Mouse (Mus musculus) forebrain, embryonic 16.5 days (tissue): ENCODE data around the gene Akr1c13. TPM values are rescaled to one million over a fixed set of nuclear protein-coding genes. Genes with fewer than 3 reads are reported as not detected.
"Not testable (repeated sequence)": the region's sequence is repeated elsewhere in the genome, so short reads cannot be mapped to it uniquely, and the experiment has no call there.

Experiments
- ATAC-seq: fragments of 200-750 bp; cut with Nextera tagmentation; 2 replicates; pipeline ENCODE4 v1.8.0; 2017; ENCODE audit warnings: mild to moderate bottlenecking, moderate library complexity
- H3K27ac ChIP-seq: fragments of 300-500 bp; sonication (generic); 2 replicates; pipeline ENCODE4 v1.5.1; 2014; ENCODE audit warnings: low read length, control low read depth
- H3K27me3 ChIP-seq: fragments of 300-500 bp; sonication (generic); replicated peaks from 2 replicates; pipeline ENCODE4 v1.6.1; 2014; ENCODE audit warnings: low read length; ENCODE audit not compliant: control insufficient read depth, insufficient read depth
- H3K36me3 ChIP-seq: fragments of 300-500 bp; sonication (generic); 2 replicates; pipeline ENCODE4 v1.6.1; 2014; ENCODE audit not compliant: control insufficient read depth, insufficient read depth
- H3K4me1 ChIP-seq: fragments of 300-500 bp; sonication (generic); replicated peaks from 2 replicates; pipeline ENCODE4 v1.6.1; 2014; ENCODE audit warnings: low read length; ENCODE audit not compliant: control insufficient read depth, insufficient read depth
- H3K4me2 ChIP-seq: fragments of 300-500 bp; sonication (generic); 2 replicates; pipeline ENCODE4 v1.6.1; 2014; ENCODE audit warnings: mild to moderate bottlenecking, low read length, control low read depth
- H3K4me3 ChIP-seq: fragments of 300-500 bp; sonication (generic); replicated peaks from 2 replicates; pipeline ENCODE4 v1.5.1; 2014; ENCODE audit warnings: mild to moderate bottlenecking, low read length, control low read depth
- H3K9ac ChIP-seq: fragments of 300-500 bp; sonication (generic); replicated peaks from 2 replicates; pipeline ENCODE4 v1.6.1; 2014; ENCODE audit warnings: low read depth, low read length, control low read depth
- H3K9me3 ChIP-seq: fragments of 300-500 bp; sonication (generic); 2 replicates; pipeline ENCODE4 v1.6.1; 2016; ENCODE audit warnings: low read length; ENCODE audit not compliant: control insufficient read depth
- WGBS: fragments of 180-500 bp; shearing (Covaris S2); extraction: QIAGEN DNeasy Blood & Tissue Kit; methylation state at CpG from one replicate; pipeline ENCODE4 v1.1.7; 2014; 5-methylcytosine and 5-hydroxymethylcytosine counted together
- polyA plus RNA-seq: library from polyadenylated mRNA; unstranded; fragments of >200 nt; fragmentation: Nextera tagmentation; extraction: Ambion mirVana; gene quantifications from 2 replicates; pipeline ENCODE4 v1.2.1, GENCODE M21; 2015

Akr1c13 gene
- polyA plus RNA-seq, 1 experiment from 2014 or later: 3.1 TPM

DNA sequence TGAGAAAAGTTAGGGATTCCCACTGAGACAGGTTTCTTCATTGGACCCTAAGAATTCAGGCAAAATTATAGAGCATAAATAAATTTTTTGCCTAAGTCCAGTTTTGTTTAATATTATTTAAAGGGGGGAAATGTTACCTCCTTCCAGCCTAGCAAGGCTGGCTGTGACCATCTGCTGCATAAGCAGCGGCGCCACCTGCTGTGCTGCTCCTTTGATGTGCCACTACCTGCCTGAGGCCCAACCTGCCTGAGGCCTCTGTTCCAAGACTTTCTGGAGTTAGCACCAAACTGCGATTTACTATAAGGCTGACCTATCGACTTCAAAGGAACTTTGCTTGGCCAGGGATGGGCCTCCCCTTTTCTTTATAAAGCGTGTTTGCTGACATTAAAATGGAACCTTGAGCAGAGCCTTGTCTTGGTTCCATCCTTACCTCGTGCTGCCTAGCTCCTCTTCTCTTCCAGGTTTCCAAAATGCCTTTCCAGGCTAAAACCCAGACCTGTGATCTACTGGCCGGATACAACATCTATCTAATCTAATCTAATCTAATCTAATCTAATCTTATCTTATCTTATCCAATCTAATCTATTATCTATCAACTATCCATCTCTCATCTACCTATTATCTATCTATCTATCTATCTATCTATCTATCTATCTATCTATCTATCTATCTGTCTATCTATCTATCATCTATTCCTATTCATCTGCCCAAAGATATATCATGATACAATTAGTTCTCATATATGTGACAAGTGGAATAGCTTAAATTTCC is 4.1 kb upstream of the Akr1c13 start:
- H3K27ac ChIP-seq, H3K4me1 ChIP-seq, ATAC-seq, H3K9ac ChIP-seq, H3K27me3 ChIP-seq, H3K9me3 ChIP-seq, H3K4me3 ChIP-seq, H3K36me3 ChIP-seq, H3K4me2 ChIP-seq: not testable (repeated sequence)
- WGBS: 81% methylated on average over 7 of the region's 7 CpGs

GRCm38 (mm10) chr13:4188174-4188573 is 2.8 kb upstream of the Akr1c13 start:
- Histone ChIP-seq H3K9ac (no peak overlapping the region), H3K4me1 (no peaks in the 10 kb centered on the region), H3K9me3 (no peaks in the 10 kb centered on the region), H3K27ac (no peak overlapping the region), H3K4me2 (no peak overlapping the region), H3K36me3 (no peaks in the 10 kb centered on the region), H3K27me3 (no peaks in the 10 kb centered on the region), H3K4me3 (no peak overlapping the region)
- WGBS: 76% methylated on average over 2 of the region's 2 CpGs
- ATAC-seq: no peak

GRCm38 (mm10) chr13:4192511-4192910 is 1.6 kb downstream of the Akr1c13 start:
- H3K9ac ChIP-seq: no peak overlapping the region
- no peak overlapping the region for H3K27ac ChIP-seq
- 75% methylated on average over 3 of the region's 3 CpGs for WGBS
- no peaks in the 10 kb centered on the region for H3K4me1 ChIP-seq
- no peaks in the 10 kb centered on the region for H3K9me3 ChIP-seq
- H3K4me3 ChIP-seq: no peak overlapping the region
- no peak overlapping the region for H3K4me2 ChIP-seq
- no peaks in the 10 kb centered on the region for H3K36me3 ChIP-seq
- no peaks in the 10 kb centered on the region for H3K27me3 ChIP-seq
- no peak for ATAC-seq

- H3K27me3 ChIP-seq: no peaks in the 10 kb centered on the region
- no peak overlapping the region for H3K9ac ChIP-seq
- no peaks in the 10 kb centered on the region for H3K4me1 ChIP-seq
- 36% methylated on average over 1 of the region's 1 CpGs for WGBS
- no peak overlapping the region for H3K4me3 ChIP-seq
- no peak overlapping the region for H3K4me2 ChIP-seq
- no peak overlapping the region for H3K27ac ChIP-seq
- H3K9me3 ChIP-seq: no peaks in the 10 kb centered on the region
- no peaks in the 10 kb centered on the region for H3K36me3 ChIP-seq
- no peak for ATAC-seq
Observed at GRCm38 (mm10) chr13:4206147-4206903, 15.4 kb downstream of the Akr1c13 start.

- no peak for ATAC-seq
- no peaks in the 10 kb centered on the region for H3K27me3 ChIP-seq
- no peak overlapping the region for H3K27ac ChIP-seq
- H3K9me3 ChIP-seq: no peaks in the 10 kb centered on the region
- H3K4me2 ChIP-seq: no peak overlapping the region
- 71% methylated on average over 17 of the region's 20 CpGs for WGBS
- H3K4me1 ChIP-seq: no peaks in the 10 kb centered on the region
- H3K9ac ChIP-seq: no peak overlapping the region
- H3K36me3 ChIP-seq: no peaks in the 10 kb centered on the region
- H3K4me3 ChIP-seq: no peak overlapping the region
Observed at GRCm38 (mm10) chr13:4211560-4212299, 20.8 kb downstream of the Akr1c13 start.

GRCm38 (mm10) chr13:4212309-4212708 is 21.4 kb downstream of the Akr1c13 start:
- no peaks in the 10 kb centered on the region for H3K27me3 ChIP-seq
- H3K4me2 ChIP-seq: no peak overlapping the region
- H3K4me3 ChIP-seq: no peak overlapping the region
- no peaks in the 10 kb centered on the region for H3K4me1 ChIP-seq
- no peaks in the 10 kb centered on the region for H3K9me3 ChIP-seq
- no peak overlapping the region for H3K27ac ChIP-seq
- WGBS: 51% methylated on average over 3 of the region's 3 CpGs
- no peak for ATAC-seq
- H3K9ac ChIP-seq: no peak overlapping the region
- H3K36me3 ChIP-seq: no peaks in the 10 kb centered on the region

DNA sequence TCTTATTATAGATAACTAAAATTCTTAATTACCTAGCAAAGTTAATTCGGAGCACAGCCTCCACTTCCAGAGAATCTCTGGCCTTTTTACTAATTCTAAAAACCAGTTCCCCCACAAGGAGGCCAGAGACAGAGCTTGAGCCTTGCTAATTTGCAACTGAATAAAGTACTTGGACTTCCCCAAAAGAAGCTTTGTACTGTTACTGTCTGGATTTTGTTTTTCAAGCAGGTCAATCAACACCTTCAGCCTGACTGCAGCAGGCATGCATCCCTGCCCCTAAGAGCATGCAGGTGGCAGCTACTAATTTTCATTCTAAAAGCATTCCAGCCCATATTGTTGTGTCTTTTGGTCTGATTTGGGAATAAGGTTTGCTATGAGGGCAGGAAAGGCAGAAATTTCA is 24.5 kb downstream of the Akr1c13 start:
- H3K4me2 ChIP-seq, H3K4me3 ChIP-seq, ATAC-seq, H3K9ac ChIP-seq, H3K9me3 ChIP-seq, H3K36me3 ChIP-seq, H3K4me1 ChIP-seq, H3K27me3 ChIP-seq, H3K27ac ChIP-seq: not testable (repeated sequence)
- WGBS: 68% methylated on average over 1 of the region's 1 CpGs

DNA sequence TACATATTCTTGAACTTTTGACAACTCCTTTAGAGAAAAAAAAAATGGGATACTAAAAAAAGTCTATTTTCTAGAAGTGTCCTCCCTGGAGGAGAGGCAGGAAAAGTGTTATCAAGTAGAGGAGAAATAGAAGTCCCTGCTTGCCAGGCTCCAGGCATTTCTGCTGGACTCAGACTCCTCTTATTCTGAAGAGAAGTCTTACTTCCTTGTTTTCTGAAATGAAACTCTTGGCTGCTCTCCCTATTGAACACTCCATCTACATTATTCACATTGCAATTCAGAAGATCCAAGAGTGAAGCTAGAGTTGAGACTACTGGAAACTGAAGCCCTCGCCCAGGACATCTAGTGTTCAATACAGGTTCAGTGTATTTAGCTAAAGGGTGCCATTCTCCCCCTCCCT is 37.5 kb downstream of the Akr1c13 start, which contains the start of gene Akr1c19:
Akr1c19 (plus strand) TSS at position 260 of the 400 bp plus-strand sequence.
- ATAC-seq: no peak
- no peak within 1 kb of the TSS for H3K27ac ChIP-seq
- no peak within 1 kb of the TSS for H3K9ac ChIP-seq
- H3K9me3 ChIP-seq: no peaks in the 10 kb centered on the region
- no peaks in the 10 kb centered on the region for H3K36me3 ChIP-seq
- WGBS: 65% methylated on average over 1 of the region's 1 CpGs
- no peak within 1 kb of the TSS for H3K4me2 ChIP-seq
- H3K4me1 ChIP-seq: no peaks in the 10 kb centered on the region
- no peak within 1 kb of the TSS for H3K4me3 ChIP-seq
- H3K27me3 ChIP-seq: no peaks in the 10 kb centered on the region
